Mouse (Mus musculus) midbrain, embryonic 16.5 days (tissue): ENCODE measurements around the gene Hyls1. TPM values are rescaled to one million over a fixed set of nuclear protein-coding genes. Genes with fewer than 3 reads are reported as not detected.
"Not testable (repeated sequence)": the region's sequence is repeated elsewhere in the genome, so short reads cannot be mapped to it uniquely, and the experiment has no call there.

Experiments used
- ATAC-seq: fragments of 200-750 bp; cut with Nextera tagmentation; 2 replicates; pipeline ENCODE4 v1.8.0; 2017; ENCODE audit warnings: moderate TSS enrichment
- H3K27ac ChIP-seq: fragments of 300-500 bp; sonication (generic); 2 replicates; pipeline ENCODE4 v1.5.1; 2014; ENCODE audit warnings: mild to moderate bottlenecking, low read length, mixed read lengths
- H3K27me3 ChIP-seq: fragments of 300-500 bp; sonication (generic); 2 replicates; pipeline ENCODE4 v1.6.1; 2014; ENCODE audit warnings: low read depth, low read length, mixed read lengths; ENCODE audit not compliant: control insufficient read depth, insufficient read depth
- H3K36me3 ChIP-seq: fragments of 300-500 bp; sonication (generic); 2 replicates; pipeline ENCODE4 v1.6.1; 2014; ENCODE audit warnings: mild to moderate bottlenecking, low read length, moderate library complexity, mixed read lengths; ENCODE audit not compliant: control insufficient read depth, insufficient read depth
- H3K4me1 ChIP-seq: fragments of 300-500 bp; sonication (generic); 2 replicates; pipeline ENCODE4 v1.6.1; 2014; ENCODE audit warnings: mild to moderate bottlenecking, low read length, mixed read lengths; ENCODE audit not compliant: control insufficient read depth, insufficient read depth
- H3K4me2 ChIP-seq: fragments of 300-500 bp; sonication (generic); 2 replicates; pipeline ENCODE4 v1.6.1; 2014; ENCODE audit warnings: mild to moderate bottlenecking, low read length, mixed read lengths
- H3K4me3 ChIP-seq: fragments of 300-500 bp; sonication (generic); 2 replicates; pipeline ENCODE4 v1.5.1; 2014; ENCODE audit warnings: low read depth, mild to moderate bottlenecking, low read length, moderate library complexity, mixed read lengths
- H3K9ac ChIP-seq: fragments of 300-500 bp; sonication (generic); 2 replicates; pipeline ENCODE4 v1.6.1; 2014; ENCODE audit warnings: low read depth, low read length, mixed read lengths
- H3K9me3 ChIP-seq: fragments of 300-500 bp; sonication (generic); replicated peaks from 2 replicates; pipeline ENCODE4 v1.6.1; 2014; ENCODE audit warnings: mild to moderate bottlenecking, low read length, mixed read lengths; ENCODE audit not compliant: control insufficient read depth, poor library complexity, severe bottlenecking
- WGBS: fragments of 180-500 bp; shearing (Covaris S2); extraction: QIAGEN DNeasy Blood & Tissue Kit; methylation state at CpG from one replicate; pipeline ENCODE4 v1.1.7; 2014; 5-methylcytosine and 5-hydroxymethylcytosine counted together
- polyA plus RNA-seq: library from polyadenylated mRNA; unstranded; fragments of >200 nt; fragmentation: Nextera tagmentation; extraction: Ambion mirVana; gene quantifications from 2 replicates; pipeline ENCODE4 v1.2.1, GENCODE M21; 2015

Hyls1 gene
- polyA plus RNA-seq, result 16.0 and 17.9 TPM in 2 replicates

DNA sequence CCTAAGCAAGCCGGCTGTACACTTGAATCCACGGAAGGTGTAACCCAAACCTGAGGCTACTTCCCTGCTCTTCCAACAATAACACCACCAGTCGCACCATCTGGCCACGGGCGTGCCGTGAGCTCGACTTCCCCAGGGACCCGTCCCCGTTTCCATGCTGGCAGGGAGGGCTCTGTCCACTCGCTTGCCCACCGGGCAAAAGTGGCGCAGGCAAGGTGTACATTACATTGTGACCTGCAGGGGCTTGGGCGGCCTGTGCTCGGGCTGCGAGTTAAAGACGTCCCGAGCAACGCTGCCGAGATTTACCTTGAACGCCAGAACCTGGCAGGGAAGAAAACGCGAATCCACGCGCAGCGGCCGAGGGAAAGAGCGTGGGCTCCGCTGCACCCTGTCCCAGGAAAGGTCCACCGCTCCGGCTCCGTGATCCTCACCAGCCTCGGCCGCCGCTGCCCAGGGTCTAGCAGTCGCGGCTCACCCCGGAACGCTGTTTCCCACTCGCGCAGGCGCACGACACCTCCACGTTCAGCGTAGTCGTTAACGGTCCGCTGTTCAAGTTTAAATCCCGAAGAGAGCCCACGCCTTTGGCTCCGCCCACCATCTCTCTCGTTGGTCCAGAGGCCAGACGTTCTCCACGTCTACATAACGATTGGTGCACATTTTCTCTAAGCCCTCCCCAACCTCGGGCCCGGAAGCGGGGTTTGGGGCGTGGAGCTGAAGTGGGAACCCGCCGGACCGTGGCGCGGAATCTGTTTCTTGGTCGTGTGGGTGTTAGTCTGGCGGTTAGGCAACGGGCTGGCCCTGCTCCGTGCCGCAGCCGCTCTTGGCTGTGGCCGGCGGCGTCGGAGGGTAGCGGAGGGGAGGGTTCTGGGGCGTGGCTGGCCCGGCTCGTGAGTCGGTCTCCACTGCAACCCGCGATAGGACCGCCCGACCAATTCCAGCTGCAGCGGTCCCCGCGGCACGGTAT, at the start of gene Hyls1, which contains the start of gene Pate2:
Gene Hyls1, minus strand, starts transcription at position 828 of the 964 bp plus-strand sequence.
Gene Pate2, plus strand, starts transcription at position 714 of the 964 bp plus-strand sequence.
- peak; percentile 98 for ATAC-seq
- Histone ChIP-seq H3K4me3 (peak within 1 kb of the TSS; percentile 68), H3K27ac (peak within 1 kb of the TSS; percentile 87), H3K36me3 (peaks cover 12% of the 10 kb centered on the region), H3K4me1 (peaks cover 12% of the 10 kb centered on the region), H3K4me2 (peak within 1 kb of the TSS; percentile 86), H3K9ac (peak within 1 kb of the TSS; percentile 88), H3K9me3 (no peaks in the 10 kb centered on the region), H3K27me3 (peaks cover 6% of the 10 kb centered on the region; the same call in 1 of the 2 replicates)
- WGBS, result under 1% methylated on average over 86 of the region's 86 CpGs

DNA sequence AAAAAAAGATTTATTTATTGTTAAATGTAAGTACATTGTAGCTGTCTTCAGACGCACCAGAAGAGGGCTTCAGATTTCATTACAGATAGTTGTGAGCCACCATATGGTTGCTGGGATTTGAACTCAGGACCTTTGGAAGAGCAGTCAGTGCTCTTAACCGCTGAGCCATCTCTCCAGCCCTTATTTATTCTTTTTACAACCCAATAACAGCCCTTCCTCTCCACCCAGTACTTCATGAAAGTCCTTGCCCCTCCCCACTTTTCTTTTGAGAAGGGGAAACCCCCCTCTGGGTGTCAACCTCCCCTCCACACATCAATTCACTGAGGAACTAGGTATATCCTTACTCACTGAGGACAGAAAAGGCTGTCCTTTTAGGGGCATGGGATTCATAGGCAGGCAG, 46.6 kb upstream of the Hyls1 start:
- not testable (repeated sequence) for H3K9me3 ChIP-seq, H3K36me3 ChIP-seq, H3K27me3 ChIP-seq, H3K4me1 ChIP-seq, ATAC-seq, H3K4me3 ChIP-seq, H3K4me2 ChIP-seq, H3K27ac ChIP-seq, H3K9ac ChIP-seq
- 80% methylated on average over 2 of the region's 2 CpGs for WGBS

DNA sequence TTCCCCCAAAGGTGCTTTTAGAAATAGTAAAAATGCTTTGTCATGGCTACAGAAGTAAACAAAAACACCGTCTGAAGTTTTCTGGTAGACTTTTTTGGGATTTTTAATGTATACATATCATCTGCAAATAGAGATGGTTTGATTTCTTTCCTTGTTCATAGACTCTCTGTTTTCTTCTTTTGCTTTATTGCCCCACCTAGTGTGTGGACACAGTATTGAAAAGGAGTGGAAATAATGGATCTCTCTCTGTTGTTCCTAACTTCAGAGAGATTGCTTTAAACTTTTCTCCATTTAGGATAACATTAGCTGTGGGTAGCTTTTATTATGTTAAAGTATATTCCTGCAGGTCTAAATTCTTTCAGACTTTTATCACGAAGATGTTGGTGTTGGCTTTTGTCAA, 43.8 kb upstream of the Hyls1 start:
- Histone ChIP-seq H3K36me3 (no peaks in the 10 kb centered on the region), H3K4me1 (no peaks in the 10 kb centered on the region), H3K4me2 (no peak overlapping the region), H3K9ac (no peak overlapping the region), H3K4me3 (no peak overlapping the region), H3K9me3 (no peaks in the 10 kb centered on the region), H3K27ac (no peak overlapping the region), H3K27me3 (no peaks in the 10 kb centered on the region)
- WGBS, result 38% methylated on average over 2 of the region's 2 CpGs
- no peak for ATAC-seq

DNA sequence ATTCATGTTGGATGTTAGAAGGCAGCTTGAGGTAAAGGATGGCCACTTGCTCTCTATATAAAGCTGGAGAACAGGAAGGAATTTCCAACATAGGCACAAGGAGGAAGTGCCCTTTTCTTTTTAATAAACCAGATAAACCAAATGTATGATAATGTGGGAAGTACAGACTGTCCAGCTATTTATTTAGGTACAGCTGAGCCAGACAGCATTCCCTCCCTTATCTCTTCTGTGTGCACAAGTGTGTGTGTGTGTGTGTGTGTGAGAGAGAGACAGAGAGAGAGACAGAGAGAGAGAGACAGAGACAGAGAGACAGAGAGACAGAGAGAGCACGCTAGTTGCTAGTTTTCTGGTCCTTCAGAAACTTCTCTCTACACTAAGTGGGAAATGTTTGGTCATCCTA, 41.6 kb upstream of the Hyls1 start, which contains the start of gene Pate4:
Gene Pate4, minus strand, starts transcription at position 101 of the 400 bp plus-strand sequence.
- Histone ChIP-seq H3K9me3 (no peaks in the 10 kb centered on the region), H3K4me2 (no peak within 1 kb of the TSS), H3K4me1 (no peaks in the 10 kb centered on the region), H3K36me3 (no peaks in the 10 kb centered on the region), H3K4me3 (no peak within 1 kb of the TSS), H3K27ac (no peak within 1 kb of the TSS), H3K27me3 (no peaks in the 10 kb centered on the region), H3K9ac (no peak within 1 kb of the TSS)
- ATAC-seq, result no peak
- 84% methylated on average over 1 of the region's 1 CpGs for WGBS

DNA sequence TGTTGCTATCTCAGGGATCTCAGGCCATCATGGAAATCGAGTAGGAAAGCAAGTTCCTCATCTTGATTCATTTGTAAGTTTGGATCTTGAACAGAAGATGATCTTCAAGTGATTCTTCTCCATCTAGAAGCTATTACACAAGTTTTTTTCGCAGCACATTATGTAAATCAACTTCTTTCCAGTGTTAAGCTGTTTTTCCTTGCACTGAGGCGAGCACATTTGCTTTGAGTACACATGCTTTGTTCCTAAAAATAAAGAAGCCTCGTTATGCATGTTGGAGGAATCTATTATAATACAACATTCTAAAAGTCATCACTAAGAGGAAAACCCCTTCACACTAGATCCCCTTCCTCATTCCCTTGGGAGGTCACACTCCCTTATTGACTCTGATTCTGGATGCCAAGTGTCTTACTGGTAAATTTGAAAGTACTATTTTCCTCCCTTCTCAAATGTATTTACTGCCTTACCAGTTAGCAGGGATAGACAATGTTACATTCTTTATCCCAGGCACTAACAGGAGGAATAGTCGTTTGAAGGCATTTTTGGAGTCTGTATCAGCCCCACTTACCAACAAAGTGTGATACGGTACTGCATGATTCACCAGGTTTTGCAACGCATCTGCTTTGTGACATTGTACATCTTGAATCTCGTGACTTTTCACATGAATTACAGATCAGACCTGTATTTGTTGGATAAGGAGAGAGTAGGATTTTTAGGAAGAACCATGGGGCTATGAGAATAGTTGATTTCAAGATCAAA, 37.6 kb upstream of the Hyls1 start:
- H3K9ac ChIP-seq, result no peak overlapping the region
- H3K4me2 ChIP-seq, result no peak overlapping the region
- H3K4me1 ChIP-seq, result no peaks in the 10 kb centered on the region
- H3K27me3 ChIP-seq, result no peaks in the 10 kb centered on the region
- no peaks in the 10 kb centered on the region for H3K9me3 ChIP-seq
- H3K4me3 ChIP-seq, result no peak overlapping the region
- H3K36me3 ChIP-seq, result no peaks in the 10 kb centered on the region
- WGBS, result 65% methylated on average over 8 of the region's 8 CpGs
- no peak for ATAC-seq
- H3K27ac ChIP-seq, result no peak overlapping the region

DNA sequence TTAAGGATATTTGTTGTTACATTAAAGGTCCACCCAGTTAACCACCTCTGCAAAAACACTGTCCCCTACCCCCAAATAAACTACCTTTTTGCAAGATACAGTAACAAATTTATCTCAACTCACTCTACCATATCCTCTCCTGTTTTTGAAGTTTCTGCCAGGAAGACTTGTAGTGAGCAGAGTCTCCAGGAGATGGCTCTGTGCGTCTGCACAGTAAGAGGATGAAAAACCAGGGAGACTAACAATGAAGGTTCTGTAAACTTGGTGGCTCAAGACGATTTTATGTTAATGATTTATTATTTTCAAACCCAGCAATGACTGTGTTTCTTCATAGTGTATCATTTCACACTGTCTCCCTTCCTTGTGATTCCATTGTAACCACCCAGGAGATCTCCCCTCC, 22.7 kb upstream of the Hyls1 start:
- 16% methylated on average over 2 of the region's 2 CpGs for WGBS
- H3K9me3 ChIP-seq, result no peaks in the 10 kb centered on the region
- no peak overlapping the region for H3K4me2 ChIP-seq
- ATAC-seq, result peak; percentile 66; the same call in 1 of the 2 replicates
- H3K36me3 ChIP-seq, result no peaks in the 10 kb centered on the region
- no peak overlapping the region for H3K9ac ChIP-seq
- no peak overlapping the region for H3K27ac ChIP-seq
- H3K4me3 ChIP-seq, result no peak overlapping the region
- no peaks in the 10 kb centered on the region for H3K4me1 ChIP-seq
- no peaks in the 10 kb centered on the region for H3K27me3 ChIP-seq

DNA sequence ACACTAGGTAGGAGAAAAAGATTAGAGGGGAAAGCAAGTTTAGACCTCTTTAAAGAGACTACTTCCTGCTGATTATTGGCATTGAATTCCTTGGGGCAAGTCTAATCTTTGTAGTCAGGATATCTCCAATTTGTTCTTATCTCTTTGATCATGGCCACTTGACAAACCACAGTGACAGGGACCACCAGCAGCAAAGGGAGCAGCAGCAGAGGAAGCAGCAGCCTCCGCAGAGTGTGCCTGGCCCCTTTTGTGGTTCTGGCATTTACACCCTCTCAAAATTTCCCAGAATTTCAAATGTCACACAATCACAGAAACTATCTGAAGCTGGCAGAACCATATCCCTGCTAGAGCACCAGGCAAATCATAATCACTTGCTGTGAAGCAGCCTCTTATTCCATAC, 17.5 kb upstream of the Hyls1 start:
- WGBS, result 49% methylated on average over 1 of the region's 1 CpGs
- Histone ChIP-seq H3K9me3 (no peaks in the 10 kb centered on the region), H3K4me1 (no peaks in the 10 kb centered on the region), H3K9ac (no peak overlapping the region), H3K4me2 (no peak overlapping the region), H3K36me3 (no peaks in the 10 kb centered on the region), H3K4me3 (no peak overlapping the region), H3K27ac (no peak overlapping the region), H3K27me3 (no peaks in the 10 kb centered on the region)
- no peak for ATAC-seq

DNA sequence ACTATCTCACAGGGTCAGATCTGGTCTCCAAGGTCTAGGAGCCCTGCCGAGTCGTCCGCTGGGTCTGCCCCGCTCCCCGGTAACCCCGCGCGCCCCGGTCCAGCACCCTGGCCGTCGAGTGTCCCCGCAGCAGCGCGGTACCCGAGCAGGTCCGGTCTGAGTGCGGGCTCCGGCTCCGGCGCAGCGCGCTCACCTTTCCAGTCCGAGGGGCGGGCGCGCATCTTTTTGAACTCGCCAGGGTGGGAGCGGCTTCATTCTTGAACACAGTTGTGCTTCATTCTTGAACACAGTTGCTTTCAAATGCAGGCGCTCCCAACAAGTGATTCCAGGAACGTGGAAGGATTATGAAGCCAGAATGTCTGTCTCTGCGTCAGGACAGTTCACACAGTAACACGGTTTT, 4.2 kb upstream of the Hyls1 start:
- H3K4me1 ChIP-seq, result peaks cover 4% of the 10 kb centered on the region
- H3K9me3 ChIP-seq, result no peaks in the 10 kb centered on the region
- H3K9ac ChIP-seq, result peak overlapping the region; percentile 52
- H3K4me2 ChIP-seq, result peak overlapping the region; percentile 74
- no peak for ATAC-seq
- no peaks in the 10 kb centered on the region for H3K36me3 ChIP-seq
- H3K27ac ChIP-seq, result no peak overlapping the region
- H3K4me3 ChIP-seq, result peak overlapping the region; percentile 39
- H3K27me3 ChIP-seq, result peaks cover 8% of the 10 kb centered on the region
- 3% methylated on average over 29 of the region's 32 CpGs for WGBS
